Mouse (Mus musculus): ENCODE measurements at regions not wholly inside any gene's neighbourhood (a gene's known extent, or its start where the extent isn't known, plus 50 kb on each side); places are given as distances from the start of the nearest gene placed in this dataset.

DNA sequence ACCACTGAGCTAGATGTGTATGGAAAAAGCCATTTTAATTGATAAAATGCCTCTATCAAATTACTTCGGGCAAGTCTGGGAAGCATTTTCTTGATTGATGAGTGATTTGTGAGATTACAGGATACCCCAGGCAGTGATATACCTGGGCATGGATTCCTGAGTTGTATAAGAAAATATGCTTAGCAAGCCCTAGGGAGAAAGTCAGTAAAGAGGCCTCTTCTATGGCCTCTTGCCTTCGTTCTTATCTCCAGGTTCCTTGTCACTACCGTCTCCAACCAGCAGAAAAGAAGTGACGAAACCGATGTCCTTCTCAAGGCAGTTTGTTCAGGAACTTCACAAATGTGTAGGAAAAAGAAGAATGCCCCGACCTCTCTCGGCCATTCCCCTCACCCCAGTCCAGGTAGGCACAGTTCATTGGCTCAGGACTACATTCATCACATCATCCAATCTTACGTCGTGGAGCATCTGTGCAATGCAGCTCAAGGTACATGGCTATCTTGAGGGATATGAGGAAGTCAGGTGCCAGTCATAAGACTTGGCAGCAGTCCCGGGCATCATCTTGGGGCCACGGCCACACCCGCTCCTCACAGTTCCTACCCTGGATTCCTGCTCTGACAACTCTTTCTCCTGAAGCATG, 310.2 kb downstream of the Cdh11 start:
- H3K36me3 ChIP-seq (ENCODE audit: control insufficient read depth, insufficient read depth, low read length) = no peaks in the 10 kb centered on the region
- no peak for TF ChIP-seq CTCF (IDR thresholded peaks at IDR 0.05)
- TF ChIP-seq POLR2A (IDR thresholded peaks at IDR 0.05; ENCODE audit: insufficient read depth, low read depth, low read length) = no peak
- TF ChIP-seq EP300 (IDR thresholded peaks at IDR 0.05; ENCODE audit: insufficient read depth, low read depth, low read length) = no peak
- no peak overlapping the region for H3K4me3 ChIP-seq
- intact Hi-C loops (cut with DNase I) = no loop called here
- no peaks in the 10 kb centered on the region for H3K79me2 ChIP-seq (replicated peaks; ENCODE audit: control insufficient read depth, insufficient read depth, low read length)
- H3K27me3 ChIP-seq (ENCODE audit: control insufficient read depth, insufficient read depth, low read length) = no peaks in the 10 kb centered on the region
- DNase-seq = no peak
- no peak overlapping the region for H3K9ac ChIP-seq (ENCODE audit: low read depth, low read length)
- WGBS = 80% methylated on average over 12 of the region's 12 CpGs
- no peaks in the 10 kb centered on the region for H3K4me1 ChIP-seq (ENCODE audit: control insufficient read depth, insufficient read depth, low read length)
- H3K27ac ChIP-seq = no peak overlapping the region

GRCm38 (mm10) chr8:102474192-102474591, 311.2 kb downstream of the Cdh11 start:
- no peaks in the 10 kb centered on the region for H3K79me2 ChIP-seq (replicated peaks; ENCODE audit: control insufficient read depth, insufficient read depth, low read length)
- no peaks in the 10 kb centered on the region for H3K4me1 ChIP-seq (ENCODE audit: control insufficient read depth, insufficient read depth, low read length)
- TF ChIP-seq CTCF (IDR thresholded peaks at IDR 0.05) = no peak
- no peak for TF ChIP-seq POLR2A (IDR thresholded peaks at IDR 0.05; ENCODE audit: insufficient read depth, low read depth, low read length)
- no peak for TF ChIP-seq EP300 (IDR thresholded peaks at IDR 0.05; ENCODE audit: insufficient read depth, low read depth, low read length)
- DNase-seq = no peak
- H3K27me3 ChIP-seq (ENCODE audit: control insufficient read depth, insufficient read depth, low read length) = no peaks in the 10 kb centered on the region
- no peak overlapping the region for H3K9ac ChIP-seq (ENCODE audit: low read depth, low read length)
- intact Hi-C loops (cut with DNase I) = no loop called here
- no peak overlapping the region for H3K4me3 ChIP-seq
- 42% methylated on average over 2 of the region's 2 CpGs for WGBS
- no peak overlapping the region for H3K27ac ChIP-seq
- no peaks in the 10 kb centered on the region for H3K36me3 ChIP-seq (ENCODE audit: control insufficient read depth, insufficient read depth, low read length)

DNA sequence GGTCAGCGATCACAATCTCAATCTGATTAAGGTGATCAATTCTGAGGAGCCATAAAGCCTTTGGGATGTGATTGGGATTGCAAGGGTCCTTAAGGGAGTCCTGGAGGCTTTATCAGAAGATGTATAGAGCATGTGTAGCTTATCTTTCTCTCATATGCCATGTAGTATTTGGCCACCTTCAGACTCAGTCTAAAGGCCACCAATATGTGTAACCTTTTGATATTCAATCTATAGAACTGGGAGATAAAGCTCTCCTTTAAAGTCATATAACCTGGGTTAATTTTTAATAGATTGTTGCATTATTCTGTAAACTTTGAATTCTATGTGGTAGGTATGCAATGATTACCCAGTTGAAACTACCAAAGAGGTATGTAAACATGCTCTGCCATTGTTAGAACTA, 314.1 kb downstream of the Cdh11 start:
- Histone ChIP-seq H3K27ac (no peak overlapping the region), H3K27me3 (ENCODE audit: control insufficient read depth, insufficient read depth, low read length) (no peaks in the 10 kb centered on the region), H3K36me3 (ENCODE audit: control insufficient read depth, insufficient read depth, low read length) (no peaks in the 10 kb centered on the region), H3K9ac (ENCODE audit: low read depth, low read length) (no peak overlapping the region), H3K4me3 (no peak overlapping the region), H3K4me1 (ENCODE audit: control insufficient read depth, insufficient read depth, low read length) (no peaks in the 10 kb centered on the region), H3K79me2 (replicated peaks; ENCODE audit: control insufficient read depth, insufficient read depth, low read length) (no peaks in the 10 kb centered on the region)
- WGBS = 79% methylated on average over 1 of the region's 1 CpGs
- intact Hi-C loops (cut with DNase I) = no loop called here
- no peak for DNase-seq
- TF ChIP-seq EP300 (IDR thresholded peaks at IDR 0.05; ENCODE audit: insufficient read depth, low read depth, low read length) (no peak), CTCF (IDR thresholded peaks at IDR 0.05) (no peak), POLR2A (IDR thresholded peaks at IDR 0.05; ENCODE audit: insufficient read depth, low read depth, low read length) (no peak)

GRCm38 (mm10) chr8:102462601-102463000, 322.8 kb downstream of the Cdh11 start:
- WGBS = 80% methylated on average over 2 of the region's 2 CpGs
- DNase-seq = no peak
- Histone ChIP-seq H3K4me1 (ENCODE audit: control insufficient read depth, insufficient read depth, low read length) (no peaks in the 10 kb centered on the region), H3K27me3 (ENCODE audit: control insufficient read depth, insufficient read depth, low read length) (no peaks in the 10 kb centered on the region), H3K27ac (no peak overlapping the region), H3K9ac (ENCODE audit: low read depth, low read length) (no peak overlapping the region), H3K79me2 (replicated peaks; ENCODE audit: control insufficient read depth, insufficient read depth, low read length) (no peaks in the 10 kb centered on the region), H3K4me3 (no peak overlapping the region), H3K36me3 (ENCODE audit: control insufficient read depth, insufficient read depth, low read length) (no peaks in the 10 kb centered on the region)
- TF ChIP-seq POLR2A (IDR thresholded peaks at IDR 0.05; ENCODE audit: insufficient read depth, low read depth, low read length) (no peak), CTCF (IDR thresholded peaks at IDR 0.05) (no peak), EP300 (IDR thresholded peaks at IDR 0.05; ENCODE audit: insufficient read depth, low read depth, low read length) (no peak)
- intact Hi-C loops (cut with DNase I) = no loop called here

DNA sequence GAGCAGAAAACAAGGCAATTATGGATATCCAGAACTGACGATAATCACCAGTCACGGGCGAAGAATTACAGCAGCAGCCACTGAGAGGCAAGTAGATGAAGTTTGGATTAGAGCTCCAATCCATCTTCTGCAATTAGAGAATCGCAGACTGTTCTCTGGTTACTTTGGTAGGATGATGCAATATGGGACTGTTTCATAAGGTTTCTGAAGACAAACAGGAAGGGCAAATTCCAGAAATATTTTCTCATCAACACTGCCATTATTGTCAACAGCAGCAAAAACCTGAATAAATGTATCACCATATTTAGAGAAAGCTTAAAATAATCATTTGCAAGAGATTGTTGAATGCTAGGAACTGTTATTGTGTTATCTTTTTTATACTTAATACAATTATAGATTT, 342.4 kb downstream of the Cdh11 start:
- Histone ChIP-seq H3K9ac (ENCODE audit: low read depth, low read length) (no peak overlapping the region), H3K4me1 (ENCODE audit: control insufficient read depth, insufficient read depth, low read length) (no peaks in the 10 kb centered on the region), H3K27ac (no peak overlapping the region), H3K36me3 (ENCODE audit: control insufficient read depth, insufficient read depth, low read length) (no peaks in the 10 kb centered on the region), H3K4me3 (no peak overlapping the region), H3K79me2 (replicated peaks; ENCODE audit: control insufficient read depth, insufficient read depth, low read length) (no peaks in the 10 kb centered on the region), H3K27me3 (ENCODE audit: control insufficient read depth, insufficient read depth, low read length) (no peaks in the 10 kb centered on the region)
- TF ChIP-seq EP300 (IDR thresholded peaks at IDR 0.05; ENCODE audit: insufficient read depth, low read depth, low read length) (no peak), CTCF (IDR thresholded peaks at IDR 0.05) (no peak), POLR2A (IDR thresholded peaks at IDR 0.05; ENCODE audit: insufficient read depth, low read depth, low read length) (no peak)
- no peak for DNase-seq
- intact Hi-C loops (cut with DNase I) = no loop called here
- WGBS = 80% methylated on average over 4 of the region's 4 CpGs

GRCm38 (mm10) chr8:102421828-102422227, 363.6 kb downstream of the Cdh11 start:
- intact Hi-C loops (cut with DNase I) = no loop called here
- H3K27me3 ChIP-seq (ENCODE audit: control insufficient read depth, insufficient read depth, low read length) = no peaks in the 10 kb centered on the region
- H3K27ac ChIP-seq = no peak overlapping the region
- DNase-seq = no peak
- WGBS = 69% methylated on average over 2 of the region's 2 CpGs
- no peak overlapping the region for H3K4me3 ChIP-seq
- no peaks in the 10 kb centered on the region for H3K4me1 ChIP-seq (ENCODE audit: control insufficient read depth, insufficient read depth, low read length)
- no peak overlapping the region for H3K9ac ChIP-seq (ENCODE audit: low read depth, low read length)
- no peaks in the 10 kb centered on the region for H3K79me2 ChIP-seq (replicated peaks; ENCODE audit: control insufficient read depth, insufficient read depth, low read length)
- TF ChIP-seq CTCF (IDR thresholded peaks at IDR 0.05) = no peak
- TF ChIP-seq POLR2A (IDR thresholded peaks at IDR 0.05; ENCODE audit: insufficient read depth, low read depth, low read length) = no peak
- no peak for TF ChIP-seq EP300 (IDR thresholded peaks at IDR 0.05; ENCODE audit: insufficient read depth, low read depth, low read length)
- H3K36me3 ChIP-seq (ENCODE audit: control insufficient read depth, insufficient read depth, low read length) = no peaks in the 10 kb centered on the region

Measured in heart, adult 2 months (tissue).